Mouse (Mus musculus) Patski (cell line): ENCODE results near the gene Slc4a8. TPM values are rescaled to one million over a fixed set of nuclear protein-coding genes. Genes with fewer than 3 reads are reported as not detected.
"Not testable (repeated sequence)": the region's sequence is repeated elsewhere in the genome, so short reads cannot be mapped to it uniquely, and the experiment has no call there.

ENCODE experiments used
- ATAC-seq: fragments of 100-300 bp; one replicate; pipeline ENCODE4 v1.8.0; 2021
- CTCF ChIA-PET: fragments of 350-600 bp; sonication (Branson Sonifier 250); formaldehyde crosslinking; loops from one replicate; lab custom pipeline; 2022; ENCODE audit warnings: inconsistent platforms; lab: Charles Lee
- POLR2A ChIA-PET: fragments of 350-600 bp; sonication (Branson Sonifier 250); formaldehyde crosslinking; loops from one replicate; lab custom pipeline; 2022; ENCODE audit warnings: antibody characterized with exemption, inconsistent platforms; lab: Charles Lee
- DNase-seq: peaks from one replicate; pipeline ENCODE4 v3.0.0-alpha.2; 2011; ENCODE audit warnings: low read depth, low spot score
- H3K27me3 ChIP-seq: fragments of 371-371 bp; one replicate; pipeline ENCODE4 v1.5.1; 2021
- CTCF ChIP-seq: fragments of 100-300 bp; IDR thresholded peaks from one replicate; pipeline ENCODE4 v1.5.1; 2021
- in situ Hi-C: fragments of 300-500 bp; cut with MboI; formaldehyde crosslinking; loops from 3 replicates; pipeline ENCODE4 v1.11.1; 2018; ENCODE audit warnings: low pct_unique_long_range_greater_than_20kb, mixed read lengths
- polyA plus RNA-seq: library from polyadenylated mRNA; unstranded; gene quantifications from one replicate; pipeline ENCODE4 v1.2.3, GENCODE M21; 2021

Slc4a8 gene
- polyA plus RNA-seq, 1 experiment from 2014 or later = 13.1 TPM

GRCm38 (mm10) chr15:100770338-100770737, 8.8 kb downstream of the Slc4a8 start:
- ChIA-PET CTCF (no interaction called here), POLR2A (interaction anchor here (1.1 kb wide), 1 partner anchor 11 kb away, joined by 3 read pairs; no protein-coding TSS in a partner anchor)
- H3K27me3 ChIP-seq = no peaks in the 10 kb centered on the region
- in situ Hi-C loops = no loop called here
- TF ChIP-seq CTCF = no peak
- no peak for ATAC-seq
- no peak for DNase-seq

GRCm38 (mm10) chr15:100772685-100773084, 11.1 kb downstream of the Slc4a8 start:
- no peak for TF ChIP-seq CTCF
- in situ Hi-C loops = no loop called here
- ChIA-PET POLR2A (no interaction called here), CTCF (no interaction called here)
- ATAC-seq (no peak), DNase-seq (no peak)
- H3K27me3 ChIP-seq = no peaks in the 10 kb centered on the region

DNA sequence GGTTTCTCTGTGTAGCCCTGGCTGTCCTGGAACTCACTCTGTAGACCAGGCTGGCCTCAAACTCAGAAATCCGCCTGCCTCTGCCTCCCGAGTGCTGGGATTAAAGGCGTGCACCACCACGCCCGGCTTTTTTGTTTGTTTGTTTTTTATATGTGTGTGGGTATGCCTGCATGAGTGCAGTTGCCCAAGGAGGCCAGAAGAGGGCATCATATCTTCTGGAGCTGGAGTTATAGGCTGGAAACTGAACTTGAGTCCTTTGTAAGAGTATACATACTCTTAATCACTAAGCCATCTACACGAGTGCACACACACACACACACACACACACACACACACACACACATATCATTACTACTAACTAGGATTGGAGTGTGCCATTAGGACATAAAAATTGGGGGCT, 12.3 kb downstream of the Slc4a8 start:
- H3K27me3 ChIP-seq, in situ Hi-C loops, ATAC-seq, POLR2A ChIA-PET, DNase-seq: not testable (repeated sequence)
- CTCF ChIA-PET = interaction anchor here (4.9 kb wide), 1 partner anchor 15 kb away, joined by 30 read pairs; the partner anchor contains the start of gene Slc4a8

DNA sequence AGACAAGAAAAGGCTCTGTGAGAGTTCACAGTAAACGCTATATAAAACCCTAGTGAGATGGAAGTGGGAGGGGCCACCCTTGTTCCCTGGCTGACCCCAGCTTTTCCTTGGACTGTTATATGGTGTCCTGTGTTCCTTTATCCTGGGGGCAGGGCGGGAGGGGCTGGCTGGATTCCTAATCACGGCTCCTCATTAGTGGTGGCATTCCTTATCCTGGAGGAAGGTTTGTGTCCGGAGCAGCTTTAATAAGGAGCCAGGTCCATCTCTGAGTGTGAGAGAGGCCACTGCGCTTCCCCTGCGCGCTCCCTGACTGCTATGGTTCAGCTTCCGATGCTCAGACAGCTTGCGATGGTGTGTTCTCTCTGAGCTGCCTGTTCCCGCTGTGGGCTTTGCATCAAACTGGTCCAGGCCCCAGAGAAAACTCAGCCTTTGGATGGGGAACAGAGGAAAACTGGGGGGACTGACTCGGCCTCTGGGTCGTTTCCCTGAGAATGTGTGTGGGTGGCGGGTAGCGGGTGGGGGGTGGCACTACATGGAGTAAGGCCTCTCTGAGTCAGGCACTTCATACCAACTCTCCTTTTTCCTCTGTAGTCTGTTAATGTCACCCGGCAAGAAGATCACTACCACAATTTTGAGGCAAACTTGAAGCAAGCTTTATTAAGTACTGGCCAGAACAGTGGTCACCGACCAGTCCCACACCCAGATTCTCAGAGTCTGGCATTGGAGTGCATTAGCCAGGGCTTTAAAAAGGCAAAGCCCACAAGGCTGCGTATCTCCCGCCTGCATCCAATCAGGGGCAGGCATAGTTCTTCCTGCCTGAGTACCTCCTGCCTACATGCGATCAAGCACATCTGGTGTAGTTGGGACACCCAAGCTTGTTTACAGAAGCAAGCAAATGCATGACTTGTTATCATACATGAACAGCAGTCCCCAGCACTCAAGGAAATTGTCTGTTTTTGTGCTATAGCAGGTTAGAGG, 13.9 kb downstream of the Slc4a8 start:
- POLR2A ChIA-PET = interaction anchor here (1.9 kb wide), 1 partner anchor 13 kb away, joined by 5 read pairs; no protein-coding TSS in a partner anchor
- no peaks in the 10 kb centered on the region for H3K27me3 ChIP-seq
- in situ Hi-C loops = no loop called here
- DNase-seq = no peak
- no peak for TF ChIP-seq CTCF
- CTCF ChIA-PET = interaction anchor here (0.7 to 4.9 kb wide), 5 partner anchors 12 to 21 kb away, joined by 3 to 30 read pairs (median 3); partner anchors contain the start of gene Slc4a8
- ATAC-seq = no peak

GRCm38 (mm10) chr15:100776424-100776823, 14.9 kb downstream of the Slc4a8 start:
- H3K27me3 ChIP-seq = no peaks in the 10 kb centered on the region
- CTCF ChIA-PET = interaction anchor here (1.0 to 4.9 kb wide), 3 partner anchors 12 to 17 kb away, joined by 3 to 30 read pairs (median 6); partner anchors contain the start of gene Slc4a8
- POLR2A ChIA-PET = interaction anchor here (1.1 to 1.9 kb wide), 2 partner anchors 12 to 14 kb away, joined by 3 to 5 read pairs; no protein-coding TSS in a partner anchor
- in situ Hi-C loops = no loop called here
- DNase-seq (no peak), ATAC-seq (no peak)
- TF ChIP-seq CTCF = no peak

- DNase-seq (no peak), ATAC-seq (peak; percentile 58)
- TF ChIP-seq CTCF = no peak
- H3K27me3 ChIP-seq = no peaks in the 10 kb centered on the region
- CTCF ChIA-PET = interaction anchor here (1.7 to 4.9 kb wide), 2 partner anchors 12 to 18 kb away, joined by 6 to 30 read pairs; partner anchors contain the start of gene Slc4a8
- in situ Hi-C loops = no loop called here
- POLR2A ChIA-PET = interaction anchor here (1.1 to 1.9 kb wide), 2 partner anchors 13 to 15 kb away, joined by 3 to 5 read pairs; no protein-coding TSS in a partner anchor
Observed at GRCm38 (mm10) chr15:100777020-100778016, 15.8 kb downstream of the Slc4a8 start.

DNA sequence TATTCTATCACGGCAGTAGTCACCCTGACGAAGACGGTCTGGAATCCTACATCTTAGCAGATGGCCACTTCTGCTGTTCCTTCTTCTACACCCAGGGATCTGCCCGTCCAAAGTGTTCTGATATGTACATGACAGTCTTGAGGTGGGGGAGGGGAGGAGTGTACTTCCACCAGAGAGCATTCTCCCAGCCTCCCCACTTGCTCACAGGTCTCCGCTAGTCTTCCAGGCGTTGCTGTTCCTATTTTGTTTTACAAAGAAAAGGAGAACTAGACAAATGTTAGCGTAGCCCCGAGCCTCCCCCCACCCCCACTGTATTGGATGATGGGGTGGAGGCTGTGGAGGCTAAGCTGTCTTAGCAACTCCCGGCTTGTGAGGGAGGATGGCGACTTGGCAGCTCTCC, 18.3 kb downstream of the Slc4a8 start:
- no peak for ATAC-seq
- in situ Hi-C loops = no loop called here
- ChIA-PET CTCF (interaction anchor here (0.8 to 1.1 kb wide), 2 partner anchors 19 to 22 kb away, joined by 4 read pairs; no protein-coding TSS in a partner anchor), POLR2A (no interaction called here)
- no peaks in the 10 kb centered on the region for H3K27me3 ChIP-seq
- no peak for DNase-seq
- TF ChIP-seq CTCF = no peak

DNA sequence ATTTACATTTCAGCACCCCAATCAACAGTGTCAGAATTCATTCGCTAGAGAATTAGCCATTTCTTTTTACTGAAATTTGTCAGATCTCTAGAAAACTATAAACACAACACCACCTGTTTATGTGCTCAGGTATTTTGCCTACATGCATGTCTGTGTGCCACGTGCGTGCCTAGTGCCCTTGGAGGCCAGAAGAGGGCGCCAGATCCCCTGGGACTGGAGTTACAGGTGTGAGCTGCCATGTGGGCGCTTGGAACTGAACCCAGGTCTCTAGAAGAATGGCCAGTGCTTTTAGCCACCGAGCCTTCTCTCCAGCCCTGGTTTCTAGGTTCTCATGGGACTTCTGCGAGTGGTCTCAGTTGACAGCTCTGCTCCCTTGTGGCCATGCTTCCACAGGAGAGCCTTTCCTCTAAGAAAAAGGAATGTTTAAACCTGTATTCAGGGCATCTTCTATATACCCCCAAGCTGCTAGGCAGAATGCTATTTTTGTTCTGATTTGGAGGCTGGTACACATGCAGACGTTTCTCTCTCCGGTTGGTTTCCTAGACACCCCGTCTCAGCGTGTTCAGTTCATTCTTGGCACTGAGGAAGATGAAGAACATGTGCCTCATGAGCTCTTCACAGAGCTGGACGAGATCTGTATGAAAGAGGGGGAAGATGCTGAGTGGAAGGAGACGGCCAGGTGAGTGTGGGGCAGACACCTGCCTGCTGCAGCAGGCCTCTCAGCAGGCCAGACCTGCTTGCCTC, 21.9 kb downstream of the Slc4a8 start:
- TF ChIP-seq CTCF = no peak
- ATAC-seq (no peak), DNase-seq (no peak)
- ChIA-PET POLR2A (no interaction called here), CTCF (no interaction called here)
- H3K27me3 ChIP-seq = no peaks in the 10 kb centered on the region
- in situ Hi-C loops = no loop called here

DNA sequence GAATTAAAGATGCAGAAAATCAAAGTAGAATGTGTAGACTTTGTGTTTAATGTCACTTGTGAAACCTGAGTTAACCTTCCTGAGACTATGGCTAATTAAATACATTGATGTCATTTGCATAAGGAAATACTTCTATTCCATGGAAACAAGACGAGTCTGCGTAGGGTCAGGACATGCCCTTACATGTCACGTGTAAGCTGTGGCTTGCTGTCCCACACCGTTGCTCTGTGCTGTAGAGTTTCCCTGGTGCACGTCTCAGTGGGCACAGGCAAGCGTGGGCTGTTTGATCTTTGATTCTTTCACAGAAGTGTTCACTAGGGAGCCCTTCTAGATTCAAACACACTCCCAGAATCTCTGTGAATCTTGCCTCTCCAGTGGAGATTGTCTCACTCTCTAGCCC, 28.7 kb downstream of the Slc4a8 start:
- ATAC-seq (no peak), DNase-seq (no peak)
- in situ Hi-C loops = no loop called here
- no peak for TF ChIP-seq CTCF
- no peaks in the 10 kb centered on the region for H3K27me3 ChIP-seq
- POLR2A ChIA-PET = no interaction called here
- CTCF ChIA-PET = no interaction called here
